Mouse (Mus musculus) lung, postnatal 0 days (tissue): ENCODE data around the gene Crtc2. TPM values are rescaled to one million over a fixed set of nuclear protein-coding genes. Genes with fewer than 3 reads are reported as not detected.

ENCODE experiments used
- ATAC-seq: fragments of 200-750 bp; cut with Nextera tagmentation; 2 replicates; pipeline ENCODE4 v1.8.0; 2017; ENCODE audit warnings: moderate library complexity
- DNase-seq: peaks from one replicate; pipeline ENCODE4 v3.0.0-alpha.2; 2016; ENCODE audit warnings: low spot score
- H3K27ac ChIP-seq: fragments of 300-500 bp; sonication (generic); 2 replicates; pipeline ENCODE4 v1.5.1; 2014; ENCODE audit warnings: antibody characterized with exemption, mild to moderate bottlenecking, low read length, mixed read lengths
- H3K27me3 ChIP-seq: fragments of 300-500 bp; sonication (generic); replicated peaks from 2 replicates; pipeline ENCODE4 v1.6.1; 2014; ENCODE audit warnings: low read length, mixed read lengths; ENCODE audit not compliant: insufficient read depth
- H3K36me3 ChIP-seq: fragments of 300-500 bp; sonication (generic); 2 replicates; pipeline ENCODE4 v1.6.1; 2014; ENCODE audit warnings: low read length, mixed read lengths; ENCODE audit not compliant: insufficient read depth
- H3K4me1 ChIP-seq: fragments of 300-500 bp; sonication (generic); 2 replicates; pipeline ENCODE4 v1.6.1; 2014; ENCODE audit warnings: antibody characterized with exemption, low read depth, low read length, mixed read lengths; ENCODE audit not compliant: insufficient read depth
- H3K4me2 ChIP-seq: fragments of 300-500 bp; sonication (generic); replicated peaks from 2 replicates; pipeline ENCODE4 v1.6.1; 2014; ENCODE audit warnings: low read depth, mild to moderate bottlenecking, low read length, moderate library complexity, mixed read lengths
- H3K4me3 ChIP-seq: fragments of 300-500 bp; sonication (generic); 2 replicates; pipeline ENCODE4 v1.5.1; 2014; ENCODE audit warnings: low read depth, low read length
- H3K9ac ChIP-seq: fragments of 300-500 bp; sonication (generic); replicated peaks from 2 replicates; pipeline ENCODE4 v1.6.1; 2014; ENCODE audit warnings: low read depth, mild to moderate bottlenecking
- H3K9me3 ChIP-seq: fragments of 300-500 bp; sonication (generic); 2 replicates; pipeline ENCODE4 v1.6.1; 2016; ENCODE audit warnings: low read length, mixed read lengths
- CTCF ChIP-seq: IDR thresholded peaks from 2 replicates; pipeline ENCODE4 v1.5.1; 2016; ENCODE audit warnings: antibody characterized with exemption, mild to moderate bottlenecking
- EP300 ChIP-seq: IDR thresholded peaks from 2 replicates; pipeline ENCODE4 v1.6.1; 2016; ENCODE audit warnings: antibody characterized with exemption, mild to moderate bottlenecking, control low read depth
- WGBS: fragments of 180-500 bp; shearing (Covaris S2); extraction: QIAGEN DNeasy Blood & Tissue Kit; methylation state at CpG from one replicate; pipeline ENCODE4 v1.1.7; 2014; 5-methylcytosine and 5-hydroxymethylcytosine counted together
- polyA plus RNA-seq: library from polyadenylated mRNA; unstranded; fragments of >200 nt; fragmentation: Nextera tagmentation; extraction: Ambion mirVana; gene quantifications from 2 replicates; pipeline ENCODE4 v1.2.1, GENCODE M21; 2015

The Crtc2 gene
- polyA plus RNA-seq, 1 experiment from 2014 or later = 16.2 TPM

DNA sequence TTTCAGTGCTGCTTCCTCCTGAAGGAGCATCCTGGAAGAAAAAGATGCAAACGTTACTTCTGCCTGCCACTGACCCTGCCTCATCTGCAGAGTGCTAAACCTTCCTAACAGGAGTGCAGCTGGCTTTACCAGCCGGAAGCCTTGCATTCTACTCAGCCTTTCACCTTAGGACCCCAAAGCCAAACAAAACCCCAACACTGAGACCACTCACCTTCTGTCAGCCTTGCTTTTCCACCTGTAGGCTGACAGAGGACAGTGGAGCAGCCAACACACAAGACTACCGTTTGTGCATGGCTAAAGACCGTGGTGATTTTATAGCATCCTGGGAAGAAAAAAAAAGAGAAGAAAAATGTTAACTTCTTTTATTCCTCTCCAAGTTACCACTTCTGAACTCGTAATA is 41.2 kb upstream of the Crtc2 start:
- DNase-seq = no peak
- peak overlapping the region; percentile 57 for H3K4me2 ChIP-seq
- no peaks in the 10 kb centered on the region for H3K27me3 ChIP-seq
- peaks cover 8% of the 10 kb centered on the region; the same call in 1 of the 2 replicates for H3K4me1 ChIP-seq
- H3K4me3 ChIP-seq = peak overlapping the region; percentile 87
- no peak overlapping the region for H3K27ac ChIP-seq
- H3K9me3 ChIP-seq = no peaks in the 10 kb centered on the region
- H3K9ac ChIP-seq = peak overlapping the region; percentile 98
- no peak for ATAC-seq
- H3K36me3 ChIP-seq = peaks cover 16% of the 10 kb centered on the region; the same call in 1 of the 2 replicates
- 5% methylated on average over 5 of the region's 5 CpGs for WGBS
- no peak for TF ChIP-seq EP300
- TF ChIP-seq CTCF = no peak

DNA sequence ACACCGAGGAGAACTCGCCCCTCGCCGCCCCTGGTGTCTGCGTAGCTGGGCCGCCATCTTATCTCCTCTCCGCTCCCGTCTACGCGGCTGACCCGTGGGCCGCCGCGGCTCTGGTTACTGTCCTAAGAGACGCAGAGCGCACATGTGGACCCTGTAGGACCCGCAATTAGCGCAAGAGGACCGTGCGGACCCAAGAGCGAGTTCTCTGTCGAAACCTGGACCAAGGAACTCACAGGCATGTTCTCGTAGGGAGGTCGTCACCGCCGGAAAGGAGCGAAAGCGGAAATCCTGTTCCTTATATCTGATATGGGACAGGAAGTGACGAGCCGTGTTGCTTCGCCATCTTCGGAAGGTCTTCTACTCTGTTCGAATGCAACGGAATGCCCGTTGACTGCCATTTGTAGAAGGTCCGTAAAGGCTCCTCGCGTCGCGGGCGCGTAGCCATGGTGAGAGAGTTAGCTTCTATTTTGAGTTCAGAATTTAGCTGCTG is 40.5 kb upstream of the Crtc2 start, which contains the start of the genes Rps27 and Rab13:
Rps27 (minus strand) TSS at position 275 of the 490 bp plus-strand sequence.
Rab13 (plus strand) TSS at position 319 of the 490 bp plus-strand sequence.
- WGBS = under 1% methylated on average over 42 of the region's 42 CpGs
- H3K4me1 ChIP-seq = peaks cover 8% of the 10 kb centered on the region; the same call in 1 of the 2 replicates
- peak within 1 kb of the TSS; percentile 98 for H3K9ac ChIP-seq
- H3K27me3 ChIP-seq = no peaks in the 10 kb centered on the region
- no peak; the same call in 1 of the 2 replicates for TF ChIP-seq EP300
- no peak for TF ChIP-seq CTCF
- H3K9me3 ChIP-seq = no peaks in the 10 kb centered on the region
- DNase-seq = peak; percentile 99
- peaks cover 12% of the 10 kb centered on the region; the same call in 1 of the 2 replicates for H3K36me3 ChIP-seq
- peak within 1 kb of the TSS; percentile 91 for H3K27ac ChIP-seq
- peak; percentile 95 for ATAC-seq
- H3K4me2 ChIP-seq = peak within 1 kb of the TSS; percentile 57
- H3K4me3 ChIP-seq = peak within 1 kb of the TSS; percentile 87

DNA sequence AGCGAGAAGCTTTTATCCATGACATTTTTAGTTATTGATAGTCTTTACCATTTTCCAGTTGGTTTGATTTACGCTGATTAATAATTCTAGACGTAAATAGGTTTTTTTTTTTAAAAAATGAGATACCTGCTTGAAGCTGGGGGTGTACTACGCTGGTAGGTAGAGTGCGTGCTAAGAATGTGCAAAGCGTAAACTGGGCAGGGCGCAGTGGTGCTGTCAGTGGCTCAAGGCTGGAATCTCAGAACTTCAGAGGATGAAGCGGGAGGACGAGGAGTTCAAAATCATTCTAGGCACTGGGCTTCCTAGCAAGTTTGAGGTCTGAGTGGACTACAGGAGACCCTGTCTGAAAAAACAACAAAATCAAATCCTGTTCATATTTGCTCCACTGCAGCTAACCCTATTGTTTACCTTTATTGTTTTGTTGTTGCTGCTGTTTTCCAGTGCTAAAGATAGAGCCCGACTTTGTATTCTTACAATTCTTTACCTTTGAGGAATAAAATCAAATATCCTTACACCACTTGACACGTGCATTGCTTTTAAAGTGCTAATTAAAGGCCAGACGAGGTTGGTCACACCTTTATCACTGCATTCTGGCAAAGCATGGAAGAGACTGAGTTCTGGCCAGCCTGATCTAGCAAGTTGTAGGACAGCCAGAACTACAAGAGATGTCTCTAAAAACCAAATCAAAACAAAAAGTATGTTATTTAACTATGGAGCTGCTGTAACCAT is 39.8 kb upstream of the Crtc2 start:
- peak; percentile 35 for DNase-seq

DNA sequence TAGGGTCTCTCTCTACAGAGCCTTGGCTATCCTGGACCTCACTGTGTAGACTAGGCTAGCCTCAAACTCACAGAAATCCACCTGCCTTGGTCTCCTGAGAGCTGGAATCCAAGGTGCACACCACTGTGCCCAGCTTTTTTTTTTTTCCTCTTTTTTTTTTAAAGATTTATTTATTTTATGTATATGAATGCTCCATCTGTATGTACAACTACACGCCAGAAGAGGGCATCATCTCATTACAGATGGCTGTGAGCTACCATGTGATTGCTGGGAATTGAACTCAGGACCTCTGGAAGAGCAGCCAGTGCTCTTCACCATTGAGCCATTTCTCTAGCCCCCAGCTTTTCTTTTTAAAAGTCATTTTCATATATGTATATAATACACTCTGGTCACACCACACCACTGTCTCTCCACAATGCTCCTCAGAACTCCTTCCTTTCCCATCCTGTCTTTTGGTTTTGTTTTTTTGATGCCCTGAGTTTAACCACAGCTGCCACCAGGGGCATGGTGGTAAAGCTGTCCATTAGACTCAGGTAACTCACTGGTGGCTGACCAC is 38.1 kb upstream of the Crtc2 start:
- Histone ChIP-seq H3K36me3 (0 out of 2 replicates have a peak, but pooled peaks cover 5% of the 10 kb centered on the region), H3K4me2 (no peak overlapping the region), H3K9ac (no peak overlapping the region), H3K4me1 (peaks cover 8% of the 10 kb centered on the region; the same call in 1 of the 2 replicates), H3K4me3 (no peak overlapping the region), H3K9me3 (no peaks in the 10 kb centered on the region), H3K27ac (no peak overlapping the region), H3K27me3 (no peaks in the 10 kb centered on the region)
- TF ChIP-seq CTCF (peak; percentile 50), EP300 (no peak)
- no peak for DNase-seq
- 35% methylated on average over 1 of the region's 1 CpGs for WGBS
- no peak for ATAC-seq

More for the DNA sequence above, 39.8 kb upstream of the Crtc2 start:
- H3K4me1 ChIP-seq = peaks cover 8% of the 10 kb centered on the region; the same call in 1 of the 2 replicates
- TF ChIP-seq CTCF (no peak), EP300 (no peak)
- no peaks in the 10 kb centered on the region for H3K9me3 ChIP-seq
- peak; percentile 29; the same call in 1 of the 2 replicates for ATAC-seq
- peak overlapping the region; percentile 38 for H3K27ac ChIP-seq
- peak overlapping the region; percentile 87 for H3K4me3 ChIP-seq
- H3K4me2 ChIP-seq = peak overlapping the region; percentile 57
- H3K36me3 ChIP-seq = 0 out of 2 replicates have a peak, but pooled peaks cover 9% of the 10 kb centered on the region
- H3K9ac ChIP-seq = no peak overlapping the region; the same call in 1 of the 2 replicates
- H3K27me3 ChIP-seq = no peaks in the 10 kb centered on the region
- WGBS = 12% methylated on average over 12 of the region's 12 CpGs

DNA sequence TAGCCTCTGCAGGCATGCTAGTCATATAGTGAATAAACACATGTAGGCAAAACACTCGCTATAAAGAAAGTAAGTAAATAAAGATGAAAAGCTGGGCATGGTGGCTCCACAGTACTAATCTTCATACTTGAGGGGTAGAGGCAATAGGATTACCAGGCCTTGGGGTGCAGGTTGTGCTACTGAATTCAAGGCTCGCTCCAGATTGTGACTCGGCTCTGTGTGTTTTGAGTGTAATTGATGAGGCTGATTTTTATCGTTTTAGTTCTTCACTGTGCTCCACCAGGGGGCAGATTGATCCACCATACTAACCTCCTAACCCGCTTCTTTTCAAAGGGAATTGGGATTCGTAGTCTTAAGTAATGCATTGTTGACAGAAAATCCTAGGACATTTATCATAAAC is 33.9 kb upstream of the Crtc2 start:
- H3K4me1 ChIP-seq = peaks cover 4% of the 10 kb centered on the region
- H3K9ac ChIP-seq = peak overlapping the region; percentile 37; the same call in 1 of the 2 replicates
- TF ChIP-seq EP300 = no peak
- peak; percentile 77 for TF ChIP-seq CTCF
- DNase-seq (peak; percentile 83), ATAC-seq (peak; percentile 61)
- H3K4me3 ChIP-seq = peak overlapping the region; percentile 50
- H3K4me2 ChIP-seq = peak overlapping the region; percentile 73
- 6% methylated on average over 6 of the region's 6 CpGs for WGBS
- H3K27ac ChIP-seq = peak overlapping the region; percentile 75
- 0 out of 2 replicates have a peak, but pooled peaks cover 4% of the 10 kb centered on the region for H3K36me3 ChIP-seq
- H3K9me3 ChIP-seq = no peaks in the 10 kb centered on the region
- H3K27me3 ChIP-seq = no peaks in the 10 kb centered on the region

DNA sequence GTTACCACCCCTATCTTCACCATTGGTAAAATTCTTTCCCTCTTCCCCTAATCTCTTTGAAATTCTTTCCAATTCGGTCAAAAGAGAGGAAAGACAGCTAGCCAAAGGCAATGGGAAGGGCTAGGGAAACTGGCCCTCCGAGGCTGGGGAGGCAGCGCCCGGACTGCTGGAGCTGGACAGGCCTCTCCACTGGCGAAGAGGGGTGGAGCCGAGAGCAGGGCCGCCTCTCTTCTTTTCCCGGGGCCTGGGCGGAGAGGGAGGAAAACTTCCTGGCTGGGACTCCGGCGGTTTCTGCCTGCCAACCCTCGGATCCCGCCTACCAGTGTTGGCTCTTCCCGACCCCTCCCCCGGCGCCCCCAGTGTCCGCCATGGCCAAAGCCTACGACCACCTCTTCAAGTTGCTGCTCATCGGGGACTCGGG is 33.4 kb upstream of the Crtc2 start:
- Histone ChIP-seq H3K27ac (peak overlapping the region; percentile 75), H3K4me1 (peaks cover 4% of the 10 kb centered on the region), H3K4me3 (peak overlapping the region; percentile 50), H3K9ac (peak overlapping the region; percentile 37), H3K36me3 (0 out of 2 replicates have a peak, but pooled peaks cover 6% of the 10 kb centered on the region), H3K27me3 (no peaks in the 10 kb centered on the region), H3K9me3 (no peaks in the 10 kb centered on the region), H3K4me2 (peak overlapping the region; percentile 73)
- DNase-seq = peak; percentile 89
- peak; percentile 93 for ATAC-seq
- TF ChIP-seq EP300 = 0 out of 2 replicates have a peak, but pooled peaks have one; percentile 44
- TF ChIP-seq CTCF = no peak
- WGBS = 2% methylated on average over 15 of the region's 20 CpGs
